Mouse (Mus musculus) liver, postnatal 0 days (tissue): Measurements from ENCODE around the gene Banp. TPM values are rescaled to one million over a fixed set of nuclear protein-coding genes. Genes with fewer than 3 reads are reported as not detected.

ENCODE experiments used
- ATAC-seq: fragments of 200-750 bp; cut with Nextera tagmentation; 2 replicates; pipeline ENCODE4 v1.8.0; 2017; ENCODE audit warnings: mild to moderate bottlenecking, moderate library complexity
- DNase-seq: peaks from one replicate; pipeline ENCODE4 v3.0.0-alpha.2; 2016
- H3K27ac ChIP-seq: fragments of 300-500 bp; sonication (generic); 2 replicates; pipeline ENCODE4 v1.5.1; 2014; ENCODE audit warnings: antibody characterized with exemption, moderate library complexity, mild to moderate bottlenecking, low read depth
- H3K27me3 ChIP-seq: fragments of 300-500 bp; sonication (generic); 2 replicates; pipeline ENCODE4 v1.6.1; 2014; ENCODE audit warnings: low read length, control low read depth, mixed read lengths; ENCODE audit not compliant: insufficient read depth
- H3K36me3 ChIP-seq: fragments of 300-500 bp; sonication (generic); replicated peaks from 2 replicates; pipeline ENCODE4 v1.6.1; 2014; ENCODE audit warnings: mild to moderate bottlenecking, control low read depth, low read length, moderate library complexity, mixed read lengths; ENCODE audit not compliant: insufficient read depth
- H3K4me1 ChIP-seq: fragments of 300-500 bp; sonication (generic); 2 replicates; pipeline ENCODE4 v1.6.1; 2014; ENCODE audit warnings: antibody characterized with exemption, mild to moderate bottlenecking, control low read depth; ENCODE audit not compliant: insufficient read depth
- H3K4me2 ChIP-seq: fragments of 300-500 bp; sonication (generic); 2 replicates; pipeline ENCODE4 v1.6.1; 2014; ENCODE audit warnings: low read depth, mild to moderate bottlenecking, low read length, moderate library complexity, mixed read lengths
- H3K4me3 ChIP-seq: fragments of 300-500 bp; sonication (generic); 2 replicates; pipeline ENCODE4 v1.5.1; 2014; ENCODE audit warnings: low read depth, low read length
- H3K9ac ChIP-seq: fragments of 300-500 bp; sonication (generic); replicated peaks from 2 replicates; pipeline ENCODE4 v1.6.1; 2014; ENCODE audit warnings: mild to moderate bottlenecking, moderate library complexity
- H3K9me3 ChIP-seq: fragments of 300-500 bp; sonication (generic); 2 replicates; pipeline ENCODE4 v1.6.1; 2016; ENCODE audit warnings: mild to moderate bottlenecking, control low read depth, low read length, mixed read lengths
- CTCF ChIP-seq: sonication (generic); IDR thresholded peaks from 2 replicates; pipeline ENCODE4 v1.5.1; 2016; ENCODE audit warnings: antibody characterized with exemption, low read depth
- EP300 ChIP-seq: IDR thresholded peaks from 2 replicates; pipeline ENCODE4 v1.6.1; 2016; ENCODE audit warnings: antibody characterized with exemption, low read depth, mild to moderate bottlenecking
- WGBS: fragments of 180-500 bp; shearing (Covaris S2); extraction: QIAGEN DNeasy Blood & Tissue Kit; methylation state at CpG from one replicate; pipeline ENCODE4 v1.1.7; 2014; ENCODE audit not compliant: insufficient replicate concordance; 5-methylcytosine and 5-hydroxymethylcytosine counted together
- polyA plus RNA-seq: library from polyadenylated mRNA; unstranded; fragments of >200 nt; fragmentation: Nextera tagmentation; extraction: Ambion mirVana; gene quantifications from 2 replicates; pipeline ENCODE4 v1.2.1, GENCODE M21; 2015

Gene Banp
- polyA plus RNA-seq, 1 experiment from 2014 or later: 7.6 TPM

DNA sequence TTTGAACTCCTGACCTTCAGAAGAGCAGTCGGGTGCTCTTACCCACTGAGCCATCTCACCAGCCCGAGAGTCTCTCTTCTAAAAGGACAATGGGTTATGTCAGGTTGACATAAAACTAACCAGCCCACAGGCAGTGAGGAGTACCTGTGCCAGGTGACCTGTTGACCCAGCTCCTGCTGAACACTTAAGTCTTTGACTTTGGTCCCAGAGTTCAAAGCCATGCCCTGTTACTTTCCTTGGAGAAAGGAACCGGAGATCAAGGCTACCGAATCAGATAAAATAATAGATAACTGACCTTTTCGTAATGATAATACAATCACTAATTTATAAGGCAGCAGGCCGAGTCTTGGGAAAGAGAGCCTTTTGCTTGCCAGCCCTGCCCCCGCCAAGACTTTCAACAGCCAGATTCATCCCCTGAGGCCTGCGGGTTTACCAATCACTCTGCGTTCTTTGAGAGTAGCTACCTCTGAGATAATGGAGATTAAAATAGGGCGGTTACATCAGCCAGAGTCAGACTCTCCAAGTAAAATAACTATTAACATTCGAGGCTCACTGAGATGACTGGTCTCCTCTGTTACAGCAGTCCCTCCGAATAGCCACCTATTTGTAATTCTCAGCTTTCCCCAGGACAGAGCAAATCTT is 17.4 kb upstream of the Banp start:
- H3K9ac ChIP-seq: no peak overlapping the region
- WGBS: 73% methylated on average over 12 of the region's 12 CpGs

DNA sequence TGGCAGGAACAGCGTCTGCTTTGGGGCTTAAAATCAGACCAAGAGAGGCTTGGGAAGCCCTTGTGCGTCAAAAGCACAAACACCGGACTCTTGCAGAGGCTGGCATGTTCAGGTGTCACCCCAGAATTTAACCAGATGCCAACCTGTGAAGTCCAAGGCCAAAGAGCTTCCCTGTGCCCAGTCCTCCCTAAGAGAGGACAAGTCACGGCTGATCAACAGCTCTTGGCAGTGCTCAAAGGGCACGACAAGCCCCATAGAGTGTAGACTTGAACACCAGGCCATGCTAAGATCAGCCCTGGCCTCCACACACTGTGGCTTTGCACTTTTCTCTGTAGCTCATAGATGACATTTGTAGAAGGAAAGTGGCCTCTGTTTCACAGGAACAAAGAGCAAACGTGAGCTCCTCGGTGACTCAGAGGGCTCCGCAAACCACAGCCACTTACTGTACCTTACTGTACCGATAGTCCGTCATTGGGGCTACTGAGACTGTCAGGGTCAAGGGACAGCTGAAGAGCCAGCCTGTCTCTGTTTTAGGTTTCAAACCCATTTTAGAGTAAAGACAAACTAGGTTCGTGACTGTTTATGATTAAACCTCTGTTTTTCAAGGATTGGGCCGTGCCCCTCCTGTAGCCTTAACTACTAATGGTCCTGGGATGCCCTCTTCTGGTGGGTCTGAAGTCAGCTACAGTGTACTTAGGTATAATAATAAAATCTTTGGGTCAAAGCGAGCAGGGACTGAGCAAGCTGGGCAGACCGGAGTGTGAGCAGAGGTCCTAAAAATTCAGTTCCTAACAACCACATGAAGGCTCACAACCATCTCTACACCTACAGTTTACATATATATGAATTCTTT is 16.7 kb upstream of the Banp start:
- Histone ChIP-seq H3K36me3 (no peaks in the 10 kb centered on the region; the same call in 1 of the 2 replicates), H3K4me1 (no peaks in the 10 kb centered on the region), H3K4me3 (no peak overlapping the region), H3K27me3 (no peaks in the 10 kb centered on the region), H3K9me3 (no peaks in the 10 kb centered on the region), H3K4me2 (no peak overlapping the region), H3K9ac (no peak overlapping the region), H3K27ac (no peak overlapping the region)
- no peak for TF ChIP-seq EP300
- peak; percentile 34 for TF ChIP-seq CTCF
- no peak for DNase-seq
- no peak for ATAC-seq
- 80% methylated on average over 14 of the region's 14 CpGs for WGBS

More for the DNA sequence above, 17.4 kb upstream of the Banp start:
- Histone ChIP-seq H3K4me2 (no peak overlapping the region), H3K27me3 (no peaks in the 10 kb centered on the region), H3K4me1 (no peaks in the 10 kb centered on the region), H3K27ac (no peak overlapping the region), H3K36me3 (no peaks in the 10 kb centered on the region; the same call in 1 of the 2 replicates), H3K4me3 (no peak overlapping the region), H3K9me3 (no peaks in the 10 kb centered on the region)
- TF ChIP-seq EP300 (no peak), CTCF (no peak)
- DNase-seq (no peak), ATAC-seq (no peak)

DNA sequence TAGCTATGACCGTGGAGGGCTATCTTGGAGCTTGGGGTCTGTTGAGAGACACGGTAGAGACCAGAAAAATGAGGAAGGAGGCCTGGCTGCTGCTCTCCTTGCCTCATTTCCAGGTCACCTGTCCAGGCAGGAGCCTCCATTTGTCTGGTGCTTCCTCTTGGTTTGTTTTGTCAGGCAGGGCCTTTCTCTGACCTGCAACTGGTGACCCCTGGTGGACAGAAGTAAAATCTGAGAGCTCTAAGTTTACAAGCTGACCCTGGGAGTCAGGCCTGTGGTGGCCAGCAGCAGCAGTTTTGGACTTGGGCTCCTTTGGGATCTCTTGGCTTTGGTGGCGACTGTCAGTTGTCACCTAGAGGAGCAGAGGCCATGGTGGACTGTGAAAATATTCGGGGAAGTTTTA is 15.0 kb upstream of the Banp start:
- TF ChIP-seq CTCF (peak; percentile 73), EP300 (no peak)
- ATAC-seq (peak; percentile 56), DNase-seq (peak; percentile 42)
- H3K4me3 ChIP-seq: no peak overlapping the region
- no peak overlapping the region for H3K27ac ChIP-seq
- WGBS: 31% methylated on average over 4 of the region's 4 CpGs
- H3K9me3 ChIP-seq: no peaks in the 10 kb centered on the region
- H3K4me1 ChIP-seq: no peaks in the 10 kb centered on the region
- H3K36me3 ChIP-seq: no peaks in the 10 kb centered on the region; the same call in 1 of the 2 replicates
- no peak overlapping the region for H3K4me2 ChIP-seq
- H3K9ac ChIP-seq: no peak overlapping the region
- no peaks in the 10 kb centered on the region for H3K27me3 ChIP-seq

DNA sequence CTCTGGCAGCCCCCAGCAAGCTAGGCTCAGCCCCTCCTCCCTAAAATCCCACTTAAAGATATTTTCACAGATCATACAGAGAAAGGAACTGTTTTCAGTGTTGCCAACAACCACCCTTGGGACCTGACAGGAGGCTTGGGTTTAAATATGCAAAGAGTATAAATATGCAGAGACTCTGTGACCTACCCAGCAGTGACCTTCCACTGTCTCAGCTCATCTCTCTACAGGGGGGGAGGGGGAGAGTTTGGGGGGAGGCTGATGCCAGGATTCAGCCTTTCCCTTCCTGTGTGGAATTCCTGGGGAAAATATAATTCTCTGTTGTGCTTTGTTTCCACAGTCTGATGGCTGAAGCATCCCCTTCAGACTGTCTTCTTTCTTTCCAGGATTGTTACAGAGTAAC is 14.6 kb upstream of the Banp start:
- Histone ChIP-seq H3K27ac (no peak overlapping the region), H3K9me3 (no peaks in the 10 kb centered on the region), H3K4me3 (no peak overlapping the region), H3K4me1 (no peaks in the 10 kb centered on the region), H3K27me3 (no peaks in the 10 kb centered on the region), H3K4me2 (no peak overlapping the region), H3K36me3 (no peaks in the 10 kb centered on the region; the same call in 1 of the 2 replicates), H3K9ac (no peak overlapping the region)
- TF ChIP-seq EP300 (no peak), CTCF (no peak)
- DNase-seq (no peak), ATAC-seq (no peak)

DNA sequence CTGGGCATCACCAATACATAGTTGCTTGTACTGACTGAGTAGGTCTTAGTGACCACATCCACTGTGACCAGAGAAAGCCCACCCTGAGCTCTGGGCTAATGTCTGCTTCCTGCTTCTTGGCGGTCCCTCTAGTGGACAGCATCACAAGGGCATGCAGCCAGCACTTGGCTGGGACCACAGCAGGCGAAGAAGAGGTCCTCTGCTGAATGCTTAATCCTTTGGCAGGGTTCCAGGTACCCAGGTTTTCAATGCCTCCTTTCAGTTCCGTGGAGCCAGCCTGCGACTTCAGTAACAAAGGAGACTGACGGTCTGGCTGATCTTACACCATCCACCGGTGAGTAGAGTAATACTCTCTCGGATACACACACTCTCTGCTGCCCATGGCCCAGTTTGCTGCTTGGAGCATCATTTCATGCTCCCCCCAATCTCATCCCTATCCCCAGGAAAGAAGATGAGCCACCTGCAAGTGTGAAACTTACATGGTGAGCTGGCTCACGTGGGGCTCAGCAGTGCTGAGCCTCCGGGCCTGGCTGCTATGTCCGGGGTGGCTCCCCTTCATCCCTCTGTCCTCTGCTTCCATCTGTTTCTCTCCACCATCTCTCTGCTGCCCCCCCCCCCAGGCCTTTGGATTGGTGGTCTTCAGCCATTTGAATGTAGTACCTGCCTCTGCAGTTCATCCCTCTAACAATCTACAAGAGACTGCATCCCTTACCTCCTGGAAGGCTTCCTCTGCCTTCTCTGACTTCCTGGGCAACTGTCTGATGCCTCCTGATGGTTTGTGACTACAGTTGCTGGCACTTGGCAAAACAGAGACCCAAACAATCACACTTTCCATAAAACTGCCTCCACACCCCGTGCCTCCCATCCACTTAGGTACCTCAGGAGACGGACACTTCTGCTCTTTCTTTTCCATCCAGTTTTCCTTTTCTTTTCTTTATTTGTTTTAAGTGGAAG is 13.9 kb upstream of the Banp start:
- DNase-seq: no peak
- H3K27ac ChIP-seq: no peak overlapping the region
- WGBS: 63% methylated on average over 12 of the region's 12 CpGs
- no peak overlapping the region for H3K4me3 ChIP-seq
- ATAC-seq: no peak
- H3K9ac ChIP-seq: no peak overlapping the region
- no peak for TF ChIP-seq EP300
- peak; percentile 51 for TF ChIP-seq CTCF
- no peaks in the 10 kb centered on the region; the same call in 1 of the 2 replicates for H3K36me3 ChIP-seq
- H3K4me1 ChIP-seq: no peaks in the 10 kb centered on the region
- no peak overlapping the region for H3K4me2 ChIP-seq
- no peaks in the 10 kb centered on the region for H3K9me3 ChIP-seq
- H3K27me3 ChIP-seq: no peaks in the 10 kb centered on the region

DNA sequence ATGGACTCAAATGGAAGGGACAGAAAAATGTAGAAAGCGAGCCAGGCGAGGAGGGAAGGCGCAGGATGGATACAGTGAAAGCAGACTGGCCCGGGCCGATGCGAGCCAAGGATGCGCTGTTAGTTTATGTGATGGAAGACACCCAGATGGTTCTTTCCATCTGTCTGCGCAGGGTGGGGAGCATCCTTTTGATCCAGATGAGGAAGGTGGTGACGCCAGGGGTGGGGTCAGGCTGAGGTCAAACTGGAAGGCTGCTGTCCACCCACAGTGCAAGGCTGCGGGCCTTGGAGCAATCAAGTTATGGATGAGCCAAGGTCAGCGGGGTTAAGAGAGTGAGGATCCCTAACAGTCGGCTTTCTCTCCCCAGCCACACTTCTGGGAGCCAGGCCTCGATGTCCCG is 13.2 kb upstream of the Banp start:
- H3K36me3 ChIP-seq: no peaks in the 10 kb centered on the region; the same call in 1 of the 2 replicates
- H3K9me3 ChIP-seq: no peaks in the 10 kb centered on the region
- H3K9ac ChIP-seq: no peak overlapping the region
- H3K4me3 ChIP-seq: no peak overlapping the region
- ATAC-seq (no peak), DNase-seq (no peak)
- TF ChIP-seq EP300 (no peak), CTCF (no peak)
- H3K4me2 ChIP-seq: no peak overlapping the region
- H3K4me1 ChIP-seq: no peaks in the 10 kb centered on the region
- WGBS: 76% methylated on average over 14 of the region's 14 CpGs
- no peaks in the 10 kb centered on the region for H3K27me3 ChIP-seq
- no peak overlapping the region for H3K27ac ChIP-seq
